Mouse (Mus musculus): Measurements from ENCODE around the gene Ccdc73. TPM values are rescaled to one million over a fixed set of nuclear protein-coding genes. Genes with fewer than 3 reads are reported as not detected.

Gene Ccdc73
- total RNA-seq, 2 experiments from 2014 or later, result 3.1 to 4.4 TPM

DNA sequence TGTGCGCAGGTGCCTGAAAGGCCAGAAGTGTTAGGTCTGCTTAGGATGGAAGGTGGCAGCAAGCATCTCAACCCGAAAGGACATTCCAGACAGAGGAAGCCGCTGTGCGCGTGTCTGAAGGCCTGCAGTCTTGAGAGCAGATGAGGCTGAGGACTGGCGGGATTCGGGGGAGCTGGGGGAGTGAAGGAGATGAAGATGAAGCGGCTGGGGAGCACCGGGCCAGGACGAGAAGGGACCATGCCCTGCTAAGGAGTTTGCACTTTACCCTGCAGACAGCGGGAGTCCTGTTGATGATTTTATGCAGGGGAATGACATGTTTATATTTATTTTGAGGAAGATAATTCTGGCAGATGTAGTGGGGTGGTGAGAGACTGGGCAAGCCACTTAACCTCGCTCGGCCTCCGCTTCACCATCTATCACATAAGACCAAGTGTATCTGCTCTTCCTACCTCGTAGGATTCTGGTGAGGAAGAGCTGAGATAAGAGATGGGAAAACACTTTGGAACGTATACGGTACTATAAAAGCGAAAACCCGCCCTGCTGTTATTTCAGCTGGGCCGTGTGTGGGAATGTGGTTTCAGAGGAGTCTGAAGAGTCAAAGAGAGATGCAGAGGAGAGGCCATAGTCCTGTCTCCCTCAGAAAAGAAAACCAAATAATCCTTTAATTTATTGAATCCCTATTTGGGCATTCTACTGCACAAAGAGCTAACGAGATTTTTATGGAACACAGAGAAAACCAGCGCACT, 159.5 kb downstream of the Ccdc73 start:
- no peak for DNase-seq

DNA sequence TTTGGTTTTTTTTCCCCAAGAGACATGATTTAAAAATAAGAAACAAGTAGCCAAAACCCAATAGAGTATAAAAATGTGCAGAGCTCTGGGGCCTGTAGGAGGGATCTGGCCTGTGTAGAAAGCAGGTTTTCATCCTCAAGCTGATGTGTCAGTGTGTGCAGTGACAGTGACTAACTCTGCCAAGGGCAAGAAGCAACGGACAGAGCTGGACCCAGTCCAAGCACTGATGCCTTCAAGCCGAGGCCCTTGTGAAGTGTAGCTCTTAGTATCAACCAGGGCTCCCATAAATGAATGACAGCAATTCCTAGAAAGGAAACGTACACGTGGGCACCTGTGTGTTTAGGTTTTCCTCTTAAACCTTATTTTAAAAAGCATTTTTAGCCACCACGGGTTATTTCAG, 161.2 kb downstream of the Ccdc73 start:
- DNase-seq, result no peak

DNA sequence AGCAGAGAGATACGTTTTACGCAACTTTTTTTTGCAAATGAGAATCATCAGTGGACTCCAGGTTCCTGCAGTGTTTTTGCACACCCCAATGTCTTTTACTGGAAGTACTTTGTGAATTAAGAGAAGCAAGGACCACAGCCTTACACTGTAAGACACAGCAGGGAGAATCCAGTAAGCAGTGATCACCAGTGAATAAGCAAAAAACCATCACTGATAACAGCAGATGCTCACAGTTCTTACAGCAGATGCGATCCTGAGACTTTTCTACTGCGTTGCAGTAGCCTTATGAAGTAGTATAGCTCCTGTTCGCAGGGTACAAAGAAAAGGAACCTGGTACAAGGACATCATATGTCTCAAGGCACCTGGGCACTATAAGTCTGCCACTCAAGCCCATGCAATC, 162.9 kb downstream of the Ccdc73 start:
- DNase-seq, result no peak

DNA sequence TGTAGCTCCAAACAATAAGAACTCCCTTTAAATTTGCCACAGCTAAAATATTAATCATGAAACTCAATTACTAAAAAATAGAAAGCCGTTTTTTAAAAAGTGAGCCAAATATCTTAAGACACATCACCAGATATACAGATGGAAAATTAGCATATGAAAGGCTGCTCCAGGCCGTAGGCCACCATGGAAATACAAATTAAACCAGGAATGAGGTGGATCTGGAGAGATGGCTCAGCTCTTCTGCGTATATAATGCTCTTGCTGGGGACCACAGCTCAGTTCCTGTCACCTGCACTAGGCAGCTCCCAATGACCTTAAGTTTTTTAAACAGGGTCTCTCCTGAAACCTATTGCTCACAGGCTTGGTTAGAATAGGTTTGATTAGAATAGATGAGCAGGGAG, 166.5 kb downstream of the Ccdc73 start:
- no peak for DNase-seq

DNA sequence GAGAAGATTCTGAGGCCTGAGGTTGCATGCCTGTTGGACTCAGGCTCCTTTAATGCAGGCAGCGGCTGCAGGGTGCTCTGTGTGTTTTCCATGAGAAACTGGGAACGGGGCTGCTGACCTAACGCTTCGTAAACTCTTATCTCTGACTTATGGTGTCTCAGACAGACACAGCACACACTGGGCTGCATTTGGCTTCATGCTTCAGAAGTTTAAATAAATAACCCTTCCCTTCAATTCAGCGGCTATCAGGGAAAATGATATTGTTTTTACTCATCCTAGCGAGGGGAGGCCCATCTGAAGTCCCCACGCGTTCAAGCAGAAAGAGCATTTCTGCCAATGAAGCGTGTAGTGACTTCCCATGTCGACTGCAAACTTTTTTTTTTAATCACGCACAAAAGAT, 168.4 kb downstream of the Ccdc73 start:
- no peak for DNase-seq

DNA sequence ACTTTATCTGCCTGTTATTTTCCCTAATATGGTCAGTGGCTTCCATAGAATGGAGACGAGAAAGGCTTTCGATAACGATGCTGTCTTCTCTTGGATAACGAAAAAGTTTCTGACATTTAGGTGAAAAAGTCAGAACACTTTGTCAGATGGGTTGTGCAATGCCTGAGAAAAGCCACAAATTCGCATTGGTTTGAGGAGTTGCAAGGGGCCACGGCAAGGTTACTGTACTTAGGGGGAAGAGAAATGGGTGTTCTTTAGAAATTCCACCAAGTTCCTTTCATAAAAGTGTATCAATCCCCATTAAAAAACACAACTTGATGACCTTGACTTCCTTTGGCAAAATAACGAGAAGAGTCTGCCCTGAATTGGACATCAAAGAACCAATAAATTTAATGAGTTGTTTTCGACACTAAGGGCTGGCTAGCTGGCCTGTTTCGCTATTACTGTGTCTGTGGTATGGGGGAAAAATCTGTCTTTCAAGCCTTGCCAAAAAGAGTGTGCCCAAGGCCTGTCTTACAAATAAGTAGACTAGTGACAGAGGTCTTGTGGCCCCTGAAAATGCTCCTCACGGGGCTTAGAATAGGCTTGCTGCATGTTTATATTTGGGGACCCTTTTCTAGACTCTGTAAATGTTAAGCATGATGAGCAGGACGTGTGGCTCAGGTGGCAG, 168.9 kb downstream of the Ccdc73 start:
- no peak for DNase-seq

DNA sequence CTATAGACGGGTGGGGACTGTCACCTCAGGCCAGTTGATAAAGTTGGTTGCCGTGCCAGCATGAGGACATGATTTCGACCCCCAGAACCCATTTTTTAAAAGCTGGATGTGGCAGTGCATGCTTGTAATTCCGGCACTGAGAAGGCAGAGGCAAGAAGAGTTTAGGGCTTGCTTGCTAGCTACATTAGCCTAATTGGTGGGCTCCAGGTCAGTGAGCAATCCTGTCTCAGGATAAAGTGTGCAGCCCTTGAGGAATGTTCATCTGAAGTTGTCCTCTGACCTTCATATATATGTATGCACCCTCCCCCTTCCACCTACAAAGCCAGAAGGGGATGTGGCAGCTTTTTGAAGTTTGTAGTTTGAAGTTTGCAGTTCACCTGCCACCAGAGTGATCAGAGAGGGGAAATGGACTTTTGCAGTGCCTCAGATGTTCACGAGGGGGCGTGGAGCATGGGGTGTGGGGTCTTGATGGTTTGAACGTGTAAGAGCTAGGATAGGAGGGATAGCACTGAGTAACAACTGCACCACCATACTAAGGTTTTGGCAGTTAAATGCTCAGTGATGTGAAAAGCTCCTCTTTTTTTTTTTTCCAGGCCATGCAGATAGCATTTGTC, 170.5 kb downstream of the Ccdc73 start:
- DNase-seq, result no peak

DNA sequence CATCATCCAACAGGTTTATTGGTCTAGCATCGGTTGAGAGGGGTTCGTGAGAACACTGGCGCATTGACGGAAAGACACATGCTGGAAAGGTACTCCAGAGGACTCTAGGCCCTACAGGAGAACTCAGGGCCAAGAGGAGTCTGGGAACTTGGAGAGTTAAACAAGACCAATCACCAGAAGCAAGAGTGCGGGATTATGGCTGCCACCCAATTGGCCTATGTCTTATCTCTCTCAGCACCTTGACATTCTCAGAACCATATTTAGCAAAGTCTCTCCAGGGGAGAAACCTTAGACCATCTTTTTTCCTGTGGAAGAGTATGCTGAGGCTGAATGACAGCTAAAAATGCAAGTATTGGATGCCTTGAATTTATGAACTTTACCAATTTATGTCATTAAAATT, 171.3 kb downstream of the Ccdc73 start:
- DNase-seq, result no peak

DNA sequence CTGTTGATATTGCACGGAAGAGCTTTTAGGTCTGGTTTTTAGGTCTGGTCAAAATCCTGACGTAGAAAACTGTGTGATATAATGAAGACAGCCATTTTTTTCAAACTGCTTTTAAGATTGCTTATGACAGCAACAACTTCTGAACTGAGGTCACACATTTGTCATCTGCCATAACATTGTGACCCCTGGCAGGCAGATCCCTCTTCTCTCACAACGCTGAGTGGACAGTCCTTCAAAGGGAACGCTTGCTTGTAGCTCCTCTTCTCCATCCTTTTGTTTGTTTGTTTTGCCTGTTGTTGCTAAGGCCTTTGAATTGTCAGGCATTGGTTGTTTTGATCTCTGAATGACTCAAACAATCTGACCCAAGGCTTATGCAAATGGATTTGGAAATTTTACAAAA, 173.3 kb downstream of the Ccdc73 start:
- no peak for DNase-seq

DNA sequence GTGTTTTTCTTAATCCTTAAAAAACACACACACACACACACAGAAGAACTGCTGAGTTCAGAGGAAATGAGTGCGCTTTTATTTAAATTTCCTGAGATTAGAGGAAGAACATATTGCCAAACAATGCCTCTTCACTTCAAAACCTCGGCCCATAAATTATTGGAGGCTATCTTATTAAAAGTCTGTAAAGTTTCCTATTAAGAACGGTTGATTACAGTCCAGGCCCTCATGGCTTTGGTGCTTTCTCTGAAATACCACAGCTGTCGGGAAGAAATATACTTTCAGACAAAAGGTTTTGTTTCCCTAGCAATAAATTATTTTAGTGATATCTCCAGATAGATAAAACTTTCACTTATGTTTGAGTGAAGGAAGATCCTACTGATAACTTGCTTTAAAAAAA, 175.5 kb downstream of the Ccdc73 start:
- no peak for DNase-seq

DNA sequence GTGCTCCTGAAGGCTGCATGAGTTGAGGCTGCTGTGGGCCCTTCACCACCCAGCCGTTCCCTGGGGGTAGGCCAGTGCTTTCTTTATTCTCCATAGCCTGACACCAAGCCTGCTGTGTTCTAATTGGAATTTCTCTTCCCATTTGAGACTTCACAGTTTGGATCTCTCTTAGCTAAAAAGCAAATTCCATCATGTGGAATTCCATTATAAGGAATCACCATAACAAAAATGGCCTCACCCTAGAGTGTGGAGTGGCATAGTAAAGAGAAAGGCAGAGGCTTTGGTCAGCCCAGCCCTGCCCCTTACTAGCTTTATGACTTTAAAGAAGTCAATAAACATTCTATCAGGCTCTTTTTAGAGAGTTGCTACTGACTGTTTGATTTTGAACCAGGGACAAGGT, 180.7 kb downstream of the Ccdc73 start:
- DNase-seq, result no peak

DNA sequence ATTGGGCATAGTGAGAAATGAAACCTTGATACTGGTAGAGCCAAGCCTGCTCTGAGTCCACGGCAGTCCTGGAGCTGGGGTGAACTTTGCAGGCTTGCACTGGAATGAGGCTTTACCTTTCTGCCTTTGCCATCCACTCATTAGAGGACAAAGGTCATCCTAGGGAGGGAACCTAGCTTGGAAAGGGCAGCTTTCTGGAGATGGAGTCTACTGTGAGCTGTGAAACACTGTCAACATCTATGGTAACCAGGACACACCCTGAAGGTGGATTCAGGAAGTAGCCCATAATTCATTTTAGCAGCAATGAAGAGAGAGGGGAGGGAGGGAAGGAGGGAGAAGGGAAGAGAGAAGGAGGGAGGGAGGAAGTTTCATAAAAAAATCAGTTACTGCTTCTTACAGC, 187.9 kb downstream of the Ccdc73 start:
- DNase-seq, result no peak

DNA sequence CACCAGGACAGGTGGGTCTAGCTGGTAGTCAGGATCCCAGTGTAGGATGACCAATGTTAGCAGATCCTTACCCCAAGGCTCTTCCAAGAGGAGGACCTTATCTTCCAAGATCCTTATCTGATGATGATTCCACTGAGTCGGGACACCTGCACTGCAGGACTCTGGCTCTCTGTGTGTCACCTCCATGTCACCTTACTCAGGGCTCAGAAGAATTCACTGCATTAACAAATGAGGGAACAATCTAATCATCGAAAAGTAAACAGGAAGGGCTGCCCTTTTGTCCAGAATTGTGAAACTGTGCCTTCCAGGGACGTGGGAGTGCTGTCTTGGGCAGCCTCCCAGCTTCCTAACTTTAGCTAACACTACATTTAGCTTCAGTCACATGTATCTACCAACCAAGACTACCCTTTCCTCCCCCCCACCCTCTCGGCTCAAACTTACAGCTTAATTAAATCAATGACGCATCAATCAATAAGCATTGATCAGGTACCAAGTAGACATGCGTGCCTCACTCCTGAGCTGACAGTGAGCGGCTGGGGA, 191.0 kb downstream of the Ccdc73 start:
- DNase-seq, result no peak

DNA sequence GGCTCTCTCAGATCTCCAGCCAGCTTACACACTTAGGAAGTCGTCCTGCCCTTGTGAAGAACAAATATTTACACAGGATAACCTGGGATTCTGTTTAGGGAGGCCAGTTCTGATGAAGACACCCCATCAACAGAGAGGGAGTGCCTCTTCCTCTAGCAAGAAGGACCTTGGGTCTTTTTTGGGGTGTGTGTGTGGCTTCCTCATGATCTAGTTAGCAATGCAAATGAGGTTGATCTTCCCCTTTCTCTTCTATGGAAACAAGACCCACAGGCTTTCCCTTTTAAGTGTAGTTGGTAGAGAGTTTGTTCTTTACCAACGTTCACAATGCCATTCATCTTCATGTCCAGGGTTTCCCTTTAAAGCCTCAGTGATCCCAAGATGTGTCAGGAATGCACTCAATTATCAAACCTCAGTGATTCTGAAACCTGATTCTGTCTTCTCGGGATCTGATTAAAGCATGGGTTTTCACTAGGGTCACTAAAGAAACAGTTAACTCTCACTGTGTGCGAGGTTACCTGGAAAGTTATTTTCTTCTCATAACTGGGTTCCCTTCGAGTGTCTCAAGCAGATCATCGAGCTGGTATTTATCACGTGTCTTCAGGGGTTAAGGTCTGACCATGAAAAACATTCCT, 195.3 kb downstream of the Ccdc73 start:
- DNase-seq, result no peak

Other genes starting within 250 kb of the Ccdc73 start
- gene Tcp11l1, start 155.6 kb upstream of the Ccdc73 start, total RNA-seq (2021), result 1 to 10 TPM; 6.8 to 7.2 TPM
- not detected for gene Pin1rt1, start 151.4 kb upstream of the Ccdc73 start, total RNA-seq (2021)
- 1 to 10 TPM; 1.6 to 1.8 TPM for gene Depdc7, start 124.9 kb upstream of the Ccdc73 start, total RNA-seq (2021)
- gene Qser1, start 51.0 kb upstream of the Ccdc73 start, total RNA-seq (2021), result 10 to 100 TPM; 26.5 to 28.1 TPM
- under 1 TPM; 0.69 to 0.72 TPM for gene Prrg4, start 17.9 kb upstream of the Ccdc73 start, total RNA-seq (2021)
- 100 to 1,000 TPM; 139 to 145 TPM for gene Eif3m, start 149.3 kb downstream of the Ccdc73 start, total RNA-seq (2021)
- not detected for gene Gm11060, start 224.2 kb downstream of the Ccdc73 start, total RNA-seq (2021)